Mouse (Mus musculus): ENCODE measurements around the gene Arxes2.
"Not testable (repeated sequence)": the region's sequence is repeated elsewhere in the genome, so short reads cannot be mapped to it uniquely, and the experiment has no call there.

Arxes2 gene

GRCm38 (mm10) chrX:136032799-136033763, 39.5 kb downstream of the Arxes2 start, which contains the start of gene Arxes1:
Gene Arxes1 (plus strand): TSS chrX:136033367.
- intact Hi-C loops (cut with DNase I) = not testable (repeated sequence)

- intact Hi-C loops (cut with DNase I) = no loop called here
Measured at GRCm38 (mm10) chrX:136043726-136044125, 50.1 kb downstream of the Arxes2 start.

All from adrenal gland (tissue).